Mouse (Mus musculus) E14TG2a.4 (cell line): ENCODE measurements around the gene Sfxn1.

Experiments used
- CTCF ChIP-seq: conservative IDR thresholded peaks from 2 replicates; pipeline ENCODE4 v1.5.1; 2014; ENCODE audit warnings: low read length
- NANOG ChIP-seq: IDR thresholded peaks from 2 replicates; pipeline ENCODE4 v1.6.1; 2014; ENCODE audit warnings: borderline replicate concordance, low read length, mixed read lengths

DNA sequence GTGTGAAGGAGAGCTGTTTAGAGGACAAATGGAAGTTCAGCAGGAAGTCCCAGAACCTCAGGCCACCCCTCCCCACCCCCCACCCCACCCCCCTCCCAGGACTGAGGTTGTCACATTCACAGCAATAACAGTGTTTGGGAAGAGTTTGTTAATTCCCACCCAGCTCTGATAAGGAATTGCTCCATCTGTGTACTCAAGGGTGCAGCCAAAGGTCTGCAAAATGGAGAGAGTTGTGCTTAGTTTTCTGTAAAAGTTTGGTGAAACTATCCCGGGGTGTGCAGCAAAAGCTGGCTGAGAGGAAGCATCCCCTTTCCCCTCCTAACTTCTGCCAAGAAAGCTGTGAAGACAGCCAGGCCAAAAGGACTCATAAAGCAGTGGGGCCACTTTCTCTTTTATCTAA, 1.4 kb downstream of the Sfxn1 start:
- no peak for TF ChIP-seq CTCF
- no peak for TF ChIP-seq NANOG
